Mouse (Mus musculus) heart, embryonic 10.5 days (tissue): ENCODE data around the gene Sp6. TPM values are rescaled to one million over a fixed set of nuclear protein-coding genes. Genes with fewer than 3 reads are reported as not detected.

ENCODE experiments used
- DNase-seq: peaks from one replicate; pipeline ENCODE4 v3.0.0-alpha.2; 2017; ENCODE audit warnings: low spot score
- H3K27ac ChIP-seq: fragments of 300-500 bp; sonication (generic); 2 replicates; pipeline ENCODE4 v1.5.1; 2016; ENCODE audit warnings: mild to moderate bottlenecking
- H3K27me3 ChIP-seq: fragments of 300-500 bp; sonication (generic); 2 replicates; pipeline ENCODE4 v1.6.1; 2016; ENCODE audit warnings: mild to moderate bottlenecking; ENCODE audit not compliant: poor library complexity, insufficient read depth, severe bottlenecking
- H3K36me3 ChIP-seq: fragments of 300-500 bp; sonication (generic); 2 replicates; pipeline ENCODE4 v1.6.1; 2016; ENCODE audit warnings: mild to moderate bottlenecking, moderate library complexity
- H3K4me1 ChIP-seq: fragments of 300-500 bp; sonication (generic); 2 replicates; pipeline ENCODE4 v1.6.1; 2016; ENCODE audit warnings: mild to moderate bottlenecking
- H3K4me3 ChIP-seq: fragments of 300-500 bp; sonication (generic); 2 replicates; pipeline ENCODE4 v1.5.1; 2016; ENCODE audit warnings: mild to moderate bottlenecking, moderate library complexity
- H3K9me3 ChIP-seq: fragments of 300-500 bp; sonication (generic); 2 replicates; pipeline ENCODE4 v1.6.1; 2016; ENCODE audit warnings: mild to moderate bottlenecking, moderate library complexity
- WGBS: fragments of 180-500 bp; shearing (Covaris S2); methylation state at CpG from one replicate; pipeline ENCODE4 v1.1.7; 2016; 5-methylcytosine and 5-hydroxymethylcytosine counted together
- polyA plus RNA-seq: library from polyadenylated mRNA; unstranded; fragments of >200 nt; fragmentation: Nextera tagmentation; extraction: Ambion mirVana; gene quantifications from 2 replicates; pipeline ENCODE4 v1.2.1, GENCODE M21; 2016

The Sp6 gene
- polyA plus RNA-seq, 1 experiment from 2014 or later: 2.3 TPM

DNA sequence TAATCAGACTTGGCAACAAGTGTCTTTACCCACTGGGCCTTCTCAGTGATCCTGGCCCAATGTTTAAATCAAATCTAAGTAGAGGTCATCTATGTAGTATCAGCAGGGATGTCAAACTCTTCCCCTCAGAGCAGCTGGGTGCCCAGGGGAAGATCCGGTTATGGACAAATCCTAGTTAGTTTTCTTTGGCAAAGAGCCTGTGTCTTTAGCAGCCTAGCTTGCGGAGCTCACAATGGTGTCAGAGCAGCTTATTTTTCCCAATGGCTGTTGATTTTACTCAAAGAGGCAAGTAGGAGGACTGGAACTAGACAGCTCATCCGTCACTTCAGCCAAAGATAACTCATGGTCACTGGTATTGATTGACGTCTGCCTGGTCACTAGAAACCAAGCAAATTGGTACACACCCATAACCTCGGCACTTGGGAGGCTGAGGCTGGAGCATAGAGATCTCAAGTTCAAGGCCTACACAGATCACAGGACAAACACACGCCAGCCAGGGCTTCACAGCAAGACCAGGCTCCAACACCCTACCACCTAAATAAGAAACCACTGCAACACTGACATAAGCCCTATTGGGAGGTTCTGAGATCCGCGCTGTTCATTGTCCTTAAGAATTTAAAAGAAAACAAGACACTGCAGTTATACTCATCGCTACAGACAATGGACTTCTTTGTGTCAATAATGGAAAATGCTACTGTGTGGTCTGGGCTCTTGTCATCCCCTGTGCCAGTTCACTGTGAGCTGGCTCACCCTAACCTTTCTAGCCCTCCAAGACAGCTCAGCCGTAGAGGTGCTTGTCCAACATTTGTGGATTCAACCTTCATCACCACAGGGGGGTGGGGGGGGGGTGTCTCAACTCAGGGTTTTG is 37.4 kb upstream of the Sp6 start:
- Histone ChIP-seq H3K4me3 (peak overlapping the region; percentile 96), H3K9me3 (no peaks in the 10 kb centered on the region), H3K36me3 (no peaks in the 10 kb centered on the region), H3K27ac (peak overlapping the region; percentile 99), H3K4me1 (peaks cover 65% of the 10 kb centered on the region), H3K27me3 (no peaks in the 10 kb centered on the region)
- 63% methylated on average over 10 of the region's 10 CpGs for WGBS
- no peak for DNase-seq

DNA sequence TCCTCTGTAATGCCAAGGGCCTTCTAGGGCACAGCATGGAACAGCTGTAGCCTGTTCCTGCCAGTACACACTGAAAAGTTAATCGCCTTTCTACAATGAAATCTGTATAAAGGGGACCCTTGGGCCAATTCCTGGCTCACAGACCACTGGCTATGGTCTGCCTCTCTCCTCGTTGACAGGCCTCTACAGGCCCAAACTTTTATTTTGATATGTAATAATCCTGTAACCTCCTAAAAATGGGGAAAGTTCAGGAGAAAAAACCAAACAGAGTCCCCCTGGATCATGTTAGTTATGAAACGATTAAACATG is 36.9 kb upstream of the Sp6 start:
- Histone ChIP-seq H3K27ac (peak overlapping the region; percentile 99), H3K36me3 (no peaks in the 10 kb centered on the region), H3K4me1 (peaks cover 60% of the 10 kb centered on the region), H3K9me3 (no peaks in the 10 kb centered on the region), H3K4me3 (peak overlapping the region; percentile 96), H3K27me3 (peaks cover 3% of the 10 kb centered on the region; the same call in 1 of the 2 replicates)
- no peak for DNase-seq
- WGBS: 56% methylated on average over 3 of the region's 3 CpGs

DNA sequence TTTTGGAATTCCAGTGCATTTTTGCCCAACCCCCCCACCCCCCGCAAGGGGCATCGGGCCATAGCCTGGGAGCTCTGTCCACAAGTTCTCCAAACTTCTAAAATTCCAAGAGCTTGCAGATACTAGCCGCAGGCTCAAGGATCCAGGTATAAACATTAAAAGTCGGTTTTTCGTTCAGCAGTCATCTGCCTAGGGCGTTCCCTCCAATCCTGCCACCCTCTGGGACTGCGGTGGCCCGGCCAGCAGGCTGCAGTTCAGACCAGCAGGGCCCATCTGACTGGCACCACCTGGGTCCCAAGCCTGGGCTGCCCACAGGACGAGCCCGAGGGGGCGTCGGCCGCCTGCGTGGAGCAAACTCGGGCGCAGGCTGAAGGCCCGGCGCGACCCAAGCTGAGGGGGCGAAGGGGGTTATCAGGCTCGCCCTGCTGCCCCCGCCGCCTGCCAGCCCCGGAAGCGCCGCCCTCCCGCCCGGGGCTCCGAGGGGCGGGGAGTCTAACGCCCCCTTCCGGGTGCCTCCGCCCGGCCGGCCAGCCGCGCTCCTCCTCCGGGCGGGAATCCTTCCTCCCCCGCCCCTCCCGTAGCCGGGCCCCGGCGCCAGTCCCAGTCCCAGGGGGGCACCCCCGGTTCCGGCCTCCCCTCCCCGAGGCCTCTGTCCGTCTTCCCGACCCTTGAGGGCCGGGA is 36.1 kb upstream of the Sp6 start:
- peak; percentile 94 for DNase-seq
- under 1% methylated on average over 34 of the region's 50 CpGs for WGBS
- H3K27me3 ChIP-seq: peaks cover 10% of the 10 kb centered on the region; the same call in 1 of the 2 replicates
- H3K4me1 ChIP-seq: peaks cover 56% of the 10 kb centered on the region
- H3K4me3 ChIP-seq: peak overlapping the region; percentile 96
- peak overlapping the region; percentile 99 for H3K27ac ChIP-seq
- H3K9me3 ChIP-seq: no peaks in the 10 kb centered on the region
- H3K36me3 ChIP-seq: no peaks in the 10 kb centered on the region

DNA sequence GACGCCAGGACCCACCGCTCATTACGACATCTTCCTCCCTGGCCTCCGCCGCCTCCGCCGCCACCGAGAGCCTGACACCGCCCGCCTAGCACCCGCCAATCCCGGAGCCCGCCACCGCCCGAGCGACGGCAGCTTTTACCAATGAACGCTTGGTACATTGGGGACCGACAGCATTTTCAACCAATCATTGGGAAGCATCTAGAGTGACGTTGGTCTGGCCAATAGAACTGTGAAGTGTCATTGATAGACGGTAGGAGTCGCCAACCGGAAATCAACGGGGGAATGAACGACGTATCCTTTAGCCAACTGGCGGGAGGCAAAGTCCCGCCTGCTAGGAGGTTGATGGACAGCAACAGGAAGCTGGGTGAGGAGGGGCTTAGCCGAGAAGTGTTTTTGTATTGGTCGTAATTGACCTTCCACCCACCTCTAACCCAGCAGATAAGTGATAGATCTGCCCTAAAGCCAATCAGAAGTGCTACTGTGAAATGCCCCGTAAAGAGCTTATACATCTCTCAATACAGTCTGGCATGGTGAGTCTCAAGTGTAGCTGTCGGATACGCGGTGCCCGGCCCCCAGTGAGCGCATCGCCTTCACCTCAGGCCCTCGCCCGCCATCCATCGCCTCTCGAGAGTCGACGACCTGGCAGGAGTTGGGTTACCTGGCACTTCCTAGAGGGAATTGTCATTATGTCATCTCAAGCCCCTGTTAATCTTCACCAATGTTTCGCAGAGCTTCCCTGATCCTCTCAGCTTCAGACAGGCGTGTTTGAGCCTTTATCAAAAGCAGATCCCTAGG is 35.4 kb upstream of the Sp6 start:
- Histone ChIP-seq H3K9me3 (no peaks in the 10 kb centered on the region), H3K4me3 (peak overlapping the region; percentile 96), H3K36me3 (no peaks in the 10 kb centered on the region), H3K27ac (peak overlapping the region; percentile 99), H3K4me1 (peaks cover 53% of the 10 kb centered on the region), H3K27me3 (peaks cover 16% of the 10 kb centered on the region; the same call in 1 of the 2 replicates)
- DNase-seq: peak; percentile 100
- WGBS: under 1% methylated on average over 45 of the region's 45 CpGs

DNA sequence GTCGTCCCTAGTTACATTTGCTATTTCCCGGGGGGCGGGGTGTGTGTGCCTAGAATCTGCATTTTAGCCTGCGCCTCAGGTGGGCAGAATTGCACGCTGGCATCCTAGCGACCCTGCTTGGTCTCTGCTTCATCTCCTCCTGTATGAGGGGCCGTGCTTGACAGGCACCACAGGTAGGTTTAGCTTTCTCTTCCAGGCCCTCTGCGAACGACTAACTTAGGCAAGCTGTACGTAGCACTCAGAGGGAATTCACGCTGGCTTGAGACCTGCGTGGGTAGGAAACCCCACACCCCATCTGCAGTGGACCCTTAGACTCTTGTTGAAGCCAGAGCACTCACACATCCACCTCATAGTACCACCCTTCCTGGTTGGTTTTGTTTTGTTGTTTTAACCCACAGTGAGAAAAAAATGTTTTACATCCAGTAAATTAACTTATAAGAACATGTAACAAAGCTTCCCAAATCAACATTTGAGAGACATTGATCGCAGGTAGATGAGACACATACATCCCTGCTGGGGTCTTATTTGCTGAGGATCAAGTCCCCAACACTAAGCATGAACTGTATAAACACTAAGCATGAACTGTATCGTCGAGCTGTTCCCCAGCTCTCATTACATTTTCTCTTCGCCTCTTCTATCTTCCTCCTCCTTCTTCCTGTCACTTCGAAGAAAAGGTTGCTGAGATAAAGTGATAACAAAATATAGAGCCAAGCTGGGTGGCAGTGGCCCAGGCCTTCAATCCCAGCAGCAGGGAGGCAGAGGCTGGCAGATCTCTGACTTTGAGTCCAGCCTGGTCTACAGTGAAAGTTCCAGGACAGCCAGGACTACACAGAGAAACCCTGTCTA is 34.6 kb upstream of the Sp6 start:
- H3K4me3 ChIP-seq: peak overlapping the region; percentile 96
- H3K27ac ChIP-seq: peak overlapping the region; percentile 99
- H3K36me3 ChIP-seq: no peaks in the 10 kb centered on the region
- peaks cover 45% of the 10 kb centered on the region for H3K4me1 ChIP-seq
- WGBS: 27% methylated on average over 17 of the region's 17 CpGs
- DNase-seq: no peak
- no peaks in the 10 kb centered on the region for H3K9me3 ChIP-seq
- H3K27me3 ChIP-seq: peaks cover 24% of the 10 kb centered on the region

DNA sequence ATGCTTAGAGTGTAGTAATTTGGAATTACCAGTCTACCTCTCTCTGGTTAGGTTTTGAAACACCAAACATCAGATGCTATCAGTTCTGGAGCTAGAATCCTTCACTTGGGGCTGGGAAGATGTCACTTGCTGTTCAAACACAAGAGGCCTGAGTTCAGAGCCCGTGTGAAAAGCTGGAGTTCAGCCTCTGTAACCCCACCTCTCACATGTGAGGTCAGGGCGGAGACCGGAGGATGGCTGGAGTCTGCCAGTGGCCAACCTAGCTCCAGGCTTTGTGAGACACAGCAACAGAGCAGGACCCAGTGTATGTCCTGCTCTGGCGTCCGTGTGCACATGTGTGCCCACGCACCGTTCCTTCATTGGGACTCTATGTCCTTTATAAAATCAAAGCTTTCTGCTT is 33.9 kb upstream of the Sp6 start:
- Histone ChIP-seq H3K36me3 (no peaks in the 10 kb centered on the region), H3K27me3 (peaks cover 31% of the 10 kb centered on the region), H3K9me3 (no peaks in the 10 kb centered on the region), H3K4me1 (peaks cover 38% of the 10 kb centered on the region), H3K27ac (no peak overlapping the region), H3K4me3 (no peak overlapping the region)
- WGBS: 82% methylated on average over 7 of the region's 7 CpGs
- DNase-seq: no peak

DNA sequence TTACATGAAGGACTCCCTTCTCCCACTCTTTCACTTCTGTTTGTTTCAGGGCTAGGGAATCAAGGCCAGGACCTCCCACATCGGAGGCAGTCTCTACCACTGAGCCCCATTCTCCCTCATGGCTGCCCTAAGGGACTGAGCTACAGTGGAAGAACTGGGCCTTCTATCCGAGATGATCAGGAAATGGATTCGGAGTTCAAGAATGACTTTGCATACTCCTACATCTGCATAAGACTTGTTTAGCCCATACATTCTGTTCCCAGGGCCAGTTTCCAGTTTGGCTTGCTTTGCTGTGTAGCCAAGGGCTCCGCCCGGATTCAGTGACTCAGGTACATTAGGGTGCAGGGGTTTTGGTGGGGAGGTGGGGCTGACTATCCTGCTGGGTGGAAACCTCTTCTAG is 33.2 kb upstream of the Sp6 start:
- Histone ChIP-seq H3K4me1 (peaks cover 36% of the 10 kb centered on the region), H3K36me3 (no peaks in the 10 kb centered on the region), H3K9me3 (no peaks in the 10 kb centered on the region), H3K27me3 (peaks cover 38% of the 10 kb centered on the region), H3K4me3 (no peak overlapping the region), H3K27ac (no peak overlapping the region)
- 76% methylated on average over 5 of the region's 5 CpGs for WGBS
- DNase-seq: no peak

DNA sequence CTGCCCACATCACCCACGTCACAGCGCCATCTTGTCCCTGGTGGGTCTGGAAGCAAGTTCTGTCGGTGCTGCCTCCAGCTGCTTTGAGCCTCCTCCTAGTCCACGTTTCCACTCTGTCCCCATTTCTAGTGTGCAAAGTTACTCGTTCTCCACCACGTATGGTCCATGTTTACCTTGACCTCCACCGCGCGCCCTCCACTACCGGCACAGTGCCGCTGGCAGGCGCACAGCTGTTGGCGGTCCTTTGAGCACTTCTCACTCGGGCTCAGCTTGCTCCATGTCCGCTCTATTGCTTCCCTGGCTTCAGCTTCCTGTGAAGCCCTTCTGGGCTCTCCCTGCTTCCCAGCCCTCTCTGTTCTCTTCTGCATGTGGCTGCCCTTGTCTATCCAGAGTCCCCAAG is 31.7 kb upstream of the Sp6 start:
- Histone ChIP-seq H3K4me3 (no peak overlapping the region), H3K36me3 (no peaks in the 10 kb centered on the region), H3K27ac (no peak overlapping the region), H3K9me3 (no peaks in the 10 kb centered on the region), H3K4me1 (peaks cover 21% of the 10 kb centered on the region), H3K27me3 (peaks cover 52% of the 10 kb centered on the region)
- no peak for DNase-seq
- 64% methylated on average over 15 of the region's 15 CpGs for WGBS

DNA sequence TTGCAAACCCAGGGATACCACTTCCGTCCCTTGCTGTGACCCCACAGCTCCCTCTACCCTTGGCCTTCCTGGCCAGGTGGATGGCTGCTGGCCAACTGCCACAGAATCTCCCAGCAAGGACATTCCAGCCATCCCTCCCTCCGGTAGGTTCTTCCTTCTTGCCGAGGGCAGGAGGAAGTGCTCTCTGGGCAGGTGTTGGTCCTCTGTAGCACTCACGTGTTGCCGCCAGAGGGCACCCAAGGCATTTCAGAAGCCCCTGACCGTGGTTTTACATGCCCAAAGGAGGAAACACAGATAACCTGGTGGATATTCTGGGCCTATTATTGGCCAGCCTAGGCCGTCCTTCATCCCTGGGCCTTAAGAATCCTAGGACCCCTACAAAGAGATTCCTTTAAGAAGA is 30.8 kb upstream of the Sp6 start:
- peaks cover 20% of the 10 kb centered on the region for H3K4me1 ChIP-seq
- H3K27ac ChIP-seq: no peak overlapping the region
- H3K9me3 ChIP-seq: no peaks in the 10 kb centered on the region
- peak; percentile 88 for DNase-seq
- 2% methylated on average over 7 of the region's 7 CpGs for WGBS
- peaks cover 61% of the 10 kb centered on the region for H3K27me3 ChIP-seq
- no peak overlapping the region for H3K4me3 ChIP-seq
- H3K36me3 ChIP-seq: no peaks in the 10 kb centered on the region

DNA sequence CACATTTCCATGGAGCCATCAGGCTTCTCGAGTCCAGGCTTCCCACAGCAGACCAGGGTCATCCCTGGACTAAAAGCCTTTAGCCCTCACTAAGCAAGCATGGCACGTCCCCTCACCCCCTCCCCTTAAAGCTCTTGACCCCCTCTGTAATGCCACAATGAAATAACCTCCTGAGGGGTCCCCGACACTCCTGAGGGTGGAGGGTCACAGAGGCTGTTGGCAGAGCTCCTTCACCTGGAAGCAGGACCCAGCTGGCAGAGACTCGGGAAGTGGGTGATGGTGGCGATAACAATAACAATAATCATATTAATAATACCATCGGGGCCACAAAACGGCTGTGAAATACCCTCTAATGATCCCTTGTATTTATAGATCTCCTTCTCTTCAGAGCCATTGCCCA is 30.3 kb upstream of the Sp6 start, which contains the start of gene Sp2:
Gene Sp2, minus strand, starts transcription at position 101 of the 400 bp plus-strand sequence.
- Histone ChIP-seq H3K4me3 (no peak within 1 kb of the TSS), H3K9me3 (no peaks in the 10 kb centered on the region), H3K36me3 (no peaks in the 10 kb centered on the region), H3K27me3 (peaks cover 66% of the 10 kb centered on the region), H3K27ac (no peak within 1 kb of the TSS), H3K4me1 (peaks cover 25% of the 10 kb centered on the region)
- WGBS: 78% methylated on average over 7 of the region's 7 CpGs
- DNase-seq: no peak

DNA sequence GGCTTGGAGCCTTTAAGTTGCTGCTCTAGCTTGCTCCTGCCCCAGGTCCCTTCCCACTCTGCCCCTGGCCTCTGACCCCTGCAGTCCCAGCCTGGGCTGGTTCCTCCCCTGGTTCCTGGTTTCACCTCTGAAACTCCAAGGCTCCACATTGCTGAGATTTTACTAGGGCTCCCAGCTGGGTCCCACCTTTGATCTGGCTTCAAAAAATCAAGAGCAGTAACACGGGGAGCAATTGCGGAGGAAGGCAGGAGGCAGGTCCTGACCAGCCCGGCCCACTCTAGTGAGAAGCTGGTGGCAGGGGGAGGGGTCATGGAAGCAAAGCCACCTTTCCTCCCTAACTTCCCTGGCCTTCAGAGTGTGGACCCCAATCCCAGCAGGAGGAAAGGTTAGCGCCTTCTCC is 28.3 kb upstream of the Sp6 start:
- Histone ChIP-seq H3K36me3 (no peaks in the 10 kb centered on the region), H3K9me3 (no peaks in the 10 kb centered on the region), H3K27ac (no peak overlapping the region), H3K27me3 (peaks cover 86% of the 10 kb centered on the region), H3K4me1 (peaks cover 21% of the 10 kb centered on the region), H3K4me3 (no peak overlapping the region)
- WGBS: 15% methylated on average over 4 of the region's 4 CpGs
- DNase-seq: no peak

DNA sequence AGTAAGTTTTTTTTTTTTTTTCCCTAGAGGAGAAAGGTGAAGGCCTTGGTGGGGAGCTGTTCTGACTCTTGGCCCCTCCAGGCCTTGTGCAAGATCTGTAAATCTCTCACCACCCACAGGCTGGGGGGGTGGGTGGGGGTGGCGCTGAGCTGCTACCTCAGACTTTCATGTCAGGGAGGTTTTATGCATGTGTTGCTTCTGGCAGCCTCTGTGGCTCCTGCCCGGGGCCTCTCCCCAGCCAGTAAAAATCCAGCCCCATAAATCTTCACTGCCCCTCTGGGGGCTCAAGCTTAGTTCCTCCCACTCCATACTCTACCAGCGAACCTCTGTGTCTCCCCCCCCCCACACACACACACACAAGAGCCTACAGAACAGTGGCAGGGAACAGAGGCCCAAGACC is 26.7 kb upstream of the Sp6 start:
- no peak for DNase-seq
- Histone ChIP-seq H3K27me3 (peaks cover 92% of the 10 kb centered on the region), H3K36me3 (no peaks in the 10 kb centered on the region), H3K4me1 (peaks cover 25% of the 10 kb centered on the region), H3K9me3 (no peaks in the 10 kb centered on the region), H3K27ac (no peak overlapping the region), H3K4me3 (no peak overlapping the region)
- 49% methylated on average over 3 of the region's 3 CpGs for WGBS
